Mouse (Mus musculus) stomach, postnatal 0 days (tissue): ENCODE data around the gene Myh3. TPM values are rescaled to one million over a fixed set of nuclear protein-coding genes. Genes with fewer than 3 reads are reported as not detected.

Experiments used
- ATAC-seq: fragments of 200-750 bp; cut with Nextera tagmentation; 2 replicates; pipeline ENCODE4 v1.8.0; 2017; ENCODE audit not compliant: low FRiP score, low TSS enrichment
- DNase-seq: peaks from one replicate; pipeline ENCODE4 v3.0.0-alpha.2; 2016; ENCODE audit warnings: low spot score
- H3K27ac ChIP-seq: fragments of 300-500 bp; sonication (generic); replicated peaks from 2 replicates; pipeline ENCODE4 v1.5.1; 2014; ENCODE audit warnings: mild to moderate bottlenecking, control low read depth
- H3K27me3 ChIP-seq: fragments of 300-500 bp; sonication (generic); 2 replicates; pipeline ENCODE4 v1.6.1; 2014; ENCODE audit warnings: low read length; ENCODE audit not compliant: control insufficient read depth, insufficient read depth
- H3K36me3 ChIP-seq: fragments of 300-500 bp; sonication (generic); 2 replicates; pipeline ENCODE4 v1.6.1; 2014; ENCODE audit warnings: low read length, mixed read lengths; ENCODE audit not compliant: control insufficient read depth, insufficient read depth
- H3K4me1 ChIP-seq: fragments of 300-500 bp; sonication (generic); replicated peaks from 2 replicates; pipeline ENCODE4 v1.6.1; 2014; ENCODE audit warnings: antibody characterized with exemption; ENCODE audit not compliant: control insufficient read depth, insufficient read depth
- H3K4me2 ChIP-seq: fragments of 300-500 bp; sonication (generic); replicated peaks from 2 replicates; pipeline ENCODE4 v1.6.1; 2014; ENCODE audit warnings: low read depth, mild to moderate bottlenecking, control low read depth, moderate library complexity
- H3K4me3 ChIP-seq: fragments of 300-500 bp; sonication (generic); 2 replicates; pipeline ENCODE4 v1.5.1; 2014; ENCODE audit warnings: low read depth, low read length, control low read depth
- H3K9ac ChIP-seq: fragments of 300-500 bp; sonication (generic); 2 replicates; pipeline ENCODE4 v1.6.1; 2014; ENCODE audit warnings: mild to moderate bottlenecking, low read length, control low read depth, mixed read lengths
- H3K9me3 ChIP-seq: fragments of 300-500 bp; sonication (generic); 2 replicates; pipeline ENCODE4 v1.6.1; 2016; ENCODE audit warnings: low read length; ENCODE audit not compliant: control insufficient read depth
- CTCF ChIP-seq: IDR thresholded peaks from 2 replicates; pipeline ENCODE4 v1.5.1; 2016; ENCODE audit warnings: antibody characterized with exemption, low read depth, mild to moderate bottlenecking, moderate library complexity
- EP300 ChIP-seq: optimal IDR thresholded peaks from 2 replicates; pipeline ENCODE3; 2016; ENCODE audit warnings: antibody characterized with exemption
- WGBS: fragments of 180-500 bp; shearing (Covaris S2); extraction: QIAGEN DNeasy Blood & Tissue Kit; methylation state at CpG from one replicate; pipeline ENCODE4 v1.1.7; 2014; 5-methylcytosine and 5-hydroxymethylcytosine counted together
- polyA plus RNA-seq: library from polyadenylated mRNA; unstranded; fragments of >200 nt; fragmentation: Nextera tagmentation; extraction: Ambion mirVana; gene quantifications from 2 replicates; pipeline ENCODE4 v1.2.1, GENCODE M21; 2015

Myh3 gene
- polyA plus RNA-seq, 1 experiment from 2014 or later: 0.91 TPM

DNA sequence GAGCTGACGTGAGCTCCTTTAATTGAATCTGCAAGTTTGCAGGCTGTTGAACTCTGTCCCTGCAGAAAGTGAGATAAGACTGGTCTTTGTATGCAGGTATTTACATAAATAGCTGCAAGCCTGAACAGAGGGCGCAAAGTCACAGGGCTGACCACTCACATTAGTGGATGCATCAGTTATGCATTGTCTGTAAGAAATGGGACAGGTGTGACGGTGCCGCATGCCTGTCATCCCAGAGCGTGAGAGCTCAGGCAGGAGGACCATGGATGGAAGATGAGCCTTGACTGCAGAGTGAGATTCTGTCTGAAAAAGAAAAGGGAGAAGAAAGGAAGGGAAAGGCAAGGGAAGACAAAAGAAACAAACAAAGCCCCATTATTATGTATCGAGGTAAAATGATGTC is 56.6 kb downstream of the Myh3 start:
- WGBS: 67% methylated on average over 6 of the region's 6 CpGs
- no peaks in the 10 kb centered on the region for H3K36me3 ChIP-seq
- TF ChIP-seq CTCF: no peak
- no peak for TF ChIP-seq EP300
- H3K27ac ChIP-seq: no peak overlapping the region
- H3K27me3 ChIP-seq: no peaks in the 10 kb centered on the region
- no peaks in the 10 kb centered on the region for H3K9me3 ChIP-seq
- ATAC-seq (no peak), DNase-seq (no peak)
- no peak overlapping the region for H3K4me2 ChIP-seq
- H3K4me1 ChIP-seq: no peaks in the 10 kb centered on the region
- H3K9ac ChIP-seq: no peak overlapping the region
- H3K4me3 ChIP-seq: no peak overlapping the region

DNA sequence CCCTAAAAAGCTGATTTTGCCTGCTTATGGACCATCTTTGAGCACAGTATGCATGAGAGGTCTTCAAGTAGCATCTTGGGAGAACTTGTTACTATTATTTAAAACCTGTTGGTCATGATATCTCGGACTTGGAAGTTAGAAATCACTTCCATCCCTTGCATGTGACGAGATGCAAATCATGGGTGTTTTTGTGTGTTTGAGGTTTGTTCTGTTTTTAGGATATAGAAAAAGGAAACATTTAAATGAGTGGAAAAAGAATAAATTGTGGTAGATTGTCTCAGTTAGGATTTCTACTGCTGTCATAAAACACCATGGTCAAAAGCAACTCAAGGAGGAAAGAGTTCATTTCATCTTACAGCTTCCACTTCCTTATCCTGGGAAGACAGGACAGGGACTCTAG is 57.4 kb downstream of the Myh3 start:
- no peak overlapping the region for H3K27ac ChIP-seq
- ATAC-seq (no peak), DNase-seq (no peak)
- no peak overlapping the region for H3K9ac ChIP-seq
- 90% methylated on average over 2 of the region's 2 CpGs for WGBS
- no peak overlapping the region for H3K4me2 ChIP-seq
- no peaks in the 10 kb centered on the region for H3K4me1 ChIP-seq
- TF ChIP-seq EP300 (no peak), CTCF (no peak)
- no peaks in the 10 kb centered on the region for H3K36me3 ChIP-seq
- no peaks in the 10 kb centered on the region for H3K9me3 ChIP-seq
- no peak overlapping the region for H3K4me3 ChIP-seq
- H3K27me3 ChIP-seq: no peaks in the 10 kb centered on the region

DNA sequence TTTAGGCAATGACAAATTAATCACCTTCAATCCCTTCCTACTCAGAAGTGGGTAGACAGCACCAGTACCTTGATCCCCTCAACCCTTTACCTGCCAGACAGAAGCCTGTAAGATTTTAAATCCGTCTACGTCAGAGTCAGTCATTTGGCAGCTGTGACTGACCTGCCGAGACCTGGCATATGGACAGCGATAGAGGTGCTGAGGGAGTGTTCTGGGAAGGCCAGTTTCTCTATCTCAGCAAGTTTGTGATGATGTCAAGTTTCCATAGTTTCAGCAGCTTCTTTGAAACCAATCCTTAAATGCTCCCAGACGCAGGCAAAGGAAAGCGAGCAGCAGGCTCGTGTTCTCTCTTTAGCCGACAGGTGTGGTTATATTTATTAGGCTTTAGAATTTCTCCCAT is 61.5 kb downstream of the Myh3 start:
- Histone ChIP-seq H3K27me3 (no peaks in the 10 kb centered on the region), H3K9ac (no peak overlapping the region), H3K4me1 (no peaks in the 10 kb centered on the region), H3K27ac (no peak overlapping the region), H3K4me3 (no peak overlapping the region), H3K4me2 (no peak overlapping the region), H3K9me3 (no peaks in the 10 kb centered on the region), H3K36me3 (no peaks in the 10 kb centered on the region)
- TF ChIP-seq CTCF (no peak), EP300 (no peak)
- DNase-seq (no peak), ATAC-seq (no peak)
- WGBS: 44% methylated on average over 8 of the region's 8 CpGs

DNA sequence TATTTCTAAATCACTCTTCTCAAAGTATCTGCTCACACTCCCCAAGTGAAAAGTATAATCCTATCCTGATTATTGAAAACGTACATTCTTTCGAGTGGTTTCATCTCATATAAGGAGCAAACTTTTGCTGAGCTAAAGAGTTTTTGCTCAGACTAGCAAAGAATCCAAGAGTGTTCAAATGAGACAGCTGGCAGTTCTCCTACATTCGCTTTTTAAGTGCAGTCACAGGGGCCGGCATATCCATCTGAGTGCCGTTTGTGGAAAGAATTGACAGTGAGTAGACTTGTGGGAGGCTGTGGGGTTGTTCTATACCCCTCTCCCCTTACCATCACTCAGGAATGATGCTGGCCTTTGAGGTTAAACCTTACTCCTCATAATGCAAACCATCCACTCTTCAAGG is 62.1 kb downstream of the Myh3 start:
- TF ChIP-seq EP300 (no peak), CTCF (no peak)
- ATAC-seq: no peak

DNA sequence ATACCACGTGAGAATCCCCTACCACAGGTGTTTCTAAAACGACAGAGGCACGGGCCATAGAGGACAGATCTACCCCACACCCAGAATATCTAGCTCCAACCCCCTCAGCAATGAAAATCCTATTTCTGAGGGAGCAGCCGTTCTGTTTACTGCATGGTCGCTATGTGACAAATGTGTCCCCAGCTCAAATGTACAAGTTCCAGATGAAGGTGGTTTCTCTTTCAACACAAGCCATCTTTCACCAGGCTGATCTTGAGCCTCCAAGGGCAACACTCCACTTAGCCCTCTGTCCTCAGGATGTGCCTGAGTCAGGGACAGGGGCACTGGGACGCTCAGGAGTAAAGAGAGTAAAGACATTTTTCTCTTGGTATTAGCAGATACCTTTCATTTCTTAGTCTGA is 62.9 kb downstream of the Myh3 start:
- no peaks in the 10 kb centered on the region for H3K9me3 ChIP-seq
- 48% methylated on average over 6 of the region's 6 CpGs for WGBS
- DNase-seq: no peak
- H3K27ac ChIP-seq: no peak overlapping the region
- no peak for ATAC-seq
- no peak overlapping the region for H3K9ac ChIP-seq
- no peaks in the 10 kb centered on the region for H3K27me3 ChIP-seq
- H3K4me1 ChIP-seq: no peaks in the 10 kb centered on the region
- no peak overlapping the region for H3K4me3 ChIP-seq
- TF ChIP-seq CTCF: no peak
- TF ChIP-seq EP300: no peak
- no peak overlapping the region for H3K4me2 ChIP-seq
- H3K36me3 ChIP-seq: no peaks in the 10 kb centered on the region

More for the DNA sequence above, 62.1 kb downstream of the Myh3 start:
- WGBS: 35% methylated on average over 5 of the region's 5 CpGs
- no peak overlapping the region for H3K4me3 ChIP-seq
- no peak overlapping the region for H3K9ac ChIP-seq
- no peak for DNase-seq
- no peak overlapping the region for H3K27ac ChIP-seq
- H3K4me1 ChIP-seq: no peaks in the 10 kb centered on the region
- H3K27me3 ChIP-seq: no peaks in the 10 kb centered on the region
- no peak overlapping the region for H3K4me2 ChIP-seq
- H3K36me3 ChIP-seq: no peaks in the 10 kb centered on the region
- no peaks in the 10 kb centered on the region for H3K9me3 ChIP-seq

DNA sequence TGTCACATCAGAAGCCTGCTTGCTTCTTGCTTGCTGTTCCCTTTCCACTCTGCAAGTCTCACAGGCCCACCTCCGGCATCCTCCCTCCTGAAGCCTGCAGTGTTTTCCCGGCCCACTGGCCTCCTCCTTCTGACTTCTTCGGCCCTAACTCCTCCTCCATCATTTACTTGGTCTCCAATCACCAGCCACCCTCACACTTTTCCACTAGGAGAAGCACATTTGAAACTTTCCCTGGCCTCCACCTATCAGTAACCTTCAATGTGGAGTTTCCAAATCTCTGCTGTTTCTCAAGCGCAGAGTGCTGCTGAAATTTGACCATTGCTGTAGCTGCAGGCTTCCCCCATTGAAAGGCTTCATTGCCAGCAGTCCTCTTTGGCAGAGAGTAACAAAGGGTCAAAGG is 63.9 kb downstream of the Myh3 start:
- H3K27me3 ChIP-seq: no peaks in the 10 kb centered on the region
- no peak for ATAC-seq

More for the DNA sequence above, 63.9 kb downstream of the Myh3 start:
- TF ChIP-seq EP300 (no peak), CTCF (no peak)
- 56% methylated on average over 4 of the region's 4 CpGs for WGBS
- no peak overlapping the region for H3K4me2 ChIP-seq
- no peaks in the 10 kb centered on the region for H3K36me3 ChIP-seq
- no peak for DNase-seq
- no peaks in the 10 kb centered on the region for H3K4me1 ChIP-seq
- H3K4me3 ChIP-seq: no peak overlapping the region
- H3K9ac ChIP-seq: no peak overlapping the region
- no peaks in the 10 kb centered on the region for H3K9me3 ChIP-seq
- H3K27ac ChIP-seq: no peak overlapping the region
